Mouse (Mus musculus): ENCODE data around the gene Myo18a. TPM values are rescaled to one million over a fixed set of nuclear protein-coding genes. Genes with fewer than 3 reads are reported as not detected.

The Myo18a gene
- polyA plus RNA-seq, 1 experiment: 17.4 TPM

DNA sequence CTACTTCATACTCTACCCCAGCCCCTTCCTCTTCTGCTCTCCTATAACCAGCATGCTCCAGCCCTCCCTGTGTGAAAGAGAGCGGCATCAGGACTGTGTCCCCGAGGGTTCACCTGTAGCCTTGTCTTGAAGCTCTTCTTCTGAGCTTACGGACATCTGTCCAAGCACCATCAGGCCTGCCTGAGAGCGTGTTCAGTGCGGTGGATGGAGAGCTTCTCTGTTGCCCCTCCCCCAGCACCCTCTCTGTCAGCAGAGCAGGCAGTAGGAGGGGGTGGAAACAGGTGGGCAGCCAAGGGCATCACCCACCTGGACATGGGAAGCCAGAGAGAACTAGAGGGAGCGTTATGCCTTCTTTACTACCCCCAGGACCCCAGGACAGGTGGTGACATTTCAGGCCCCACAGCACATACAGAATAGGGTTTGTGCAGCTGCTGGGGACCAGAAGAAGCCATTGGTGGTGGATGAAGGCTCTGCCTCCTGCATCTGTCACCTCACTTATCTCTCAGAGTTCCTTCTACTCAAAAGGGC lies 88.5 kb downstream of the Myo18a start:
- Histone ChIP-seq H3K27ac (replicated peaks; ENCODE audit: low read depth, low read length) (no peak overlapping the region), H3K4me1 (ENCODE audit: control insufficient read depth, insufficient read depth, insufficient read length, low read length) (no peaks in the 10 kb centered on the region), H3K4me3 (ENCODE audit: insufficient read depth, low read depth, low read length) (no peak overlapping the region)

DNA sequence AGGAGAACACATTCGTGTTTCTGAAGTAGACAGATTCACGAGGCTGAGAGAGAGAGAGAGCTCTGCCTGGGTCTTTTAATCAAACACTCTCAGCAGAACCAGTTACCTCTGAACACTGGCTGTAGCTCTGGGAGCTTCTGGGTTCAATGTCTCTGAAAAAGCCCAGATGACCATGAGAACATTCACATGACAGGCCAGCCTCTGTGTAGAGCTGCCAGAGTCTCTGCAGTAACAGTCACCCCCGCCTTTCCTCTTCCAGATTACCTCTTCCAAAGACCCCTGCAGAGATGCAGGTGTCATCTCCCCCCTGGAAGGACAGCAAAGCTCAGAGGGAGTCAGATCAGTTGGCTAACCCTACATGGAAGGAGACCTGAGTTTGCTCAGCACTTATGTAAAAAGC lies 89.1 kb downstream of the Myo18a start:
- Histone ChIP-seq H3K4me3 (ENCODE audit: insufficient read depth, low read depth, low read length) (no peak overlapping the region), H3K4me1 (ENCODE audit: control insufficient read depth, insufficient read depth, insufficient read length, low read length) (no peaks in the 10 kb centered on the region)

DNA sequence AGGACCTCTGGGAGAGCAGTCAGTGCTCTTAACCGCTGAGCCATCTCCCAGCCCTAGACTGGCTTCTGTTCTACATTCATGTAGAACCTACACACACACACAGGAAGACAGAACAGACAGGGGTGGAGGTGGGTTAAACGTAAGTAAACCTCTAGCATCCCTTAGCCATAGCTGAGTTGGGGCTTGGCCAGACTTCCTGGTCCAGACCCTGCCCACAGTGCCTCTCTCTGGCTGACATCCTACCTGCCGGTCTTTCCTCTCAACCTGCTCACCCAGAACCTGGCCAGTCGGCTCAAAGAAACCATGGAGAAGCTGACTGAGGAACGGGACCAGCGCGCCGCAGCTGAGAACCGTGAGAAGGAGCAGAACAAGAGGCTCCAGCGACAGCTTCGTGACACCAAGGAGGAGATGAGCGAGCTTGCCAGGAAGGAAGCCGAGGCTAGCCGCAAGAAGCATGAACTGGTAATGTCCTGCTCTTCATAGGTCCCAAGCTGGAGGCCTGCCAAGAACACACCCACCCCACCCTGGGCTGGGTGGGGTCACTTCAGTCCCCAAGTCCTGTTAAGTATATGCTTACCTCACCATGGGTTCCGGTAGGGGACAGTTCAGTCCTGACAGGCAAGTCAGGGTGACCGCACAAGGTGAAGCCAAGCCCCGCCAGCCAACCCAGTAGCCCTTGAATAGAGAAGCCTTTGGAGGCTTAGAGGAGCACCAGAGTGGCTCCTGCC lies 90.1 kb downstream of the Myo18a start:
- H3K27ac ChIP-seq (replicated peaks; ENCODE audit: low read depth, low read length): no peak overlapping the region
- H3K4me1 ChIP-seq (ENCODE audit: control insufficient read depth, insufficient read depth, insufficient read length, low read length): no peaks in the 10 kb centered on the region
- no peak overlapping the region for H3K4me3 ChIP-seq (ENCODE audit: insufficient read depth, low read depth, low read length)

More for the DNA sequence above, 89.1 kb downstream of the Myo18a start:
- H3K27ac ChIP-seq (replicated peaks; ENCODE audit: low read depth, low read length): no peak overlapping the region

DNA sequence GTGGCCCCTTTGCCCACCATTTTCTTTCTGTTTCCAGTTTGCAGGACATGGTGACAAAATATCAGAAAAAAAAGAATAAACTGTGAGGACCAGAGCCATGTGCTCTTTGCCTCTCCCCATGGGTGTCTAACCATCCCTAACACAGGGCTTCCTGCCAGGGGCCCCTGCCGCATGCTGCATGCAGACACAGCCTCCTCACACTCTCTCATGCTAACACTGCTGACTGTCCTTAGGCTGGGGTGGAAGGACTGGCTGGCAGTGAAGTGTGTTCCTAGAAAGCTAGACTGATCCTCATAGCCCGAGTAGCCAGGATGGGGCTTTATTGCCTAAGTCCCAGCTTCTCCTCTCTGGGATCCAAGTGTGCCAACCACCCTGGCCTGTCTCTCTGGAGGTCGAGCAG lies 91.6 kb downstream of the Myo18a start:
- Histone ChIP-seq H3K27ac (replicated peaks; ENCODE audit: low read depth, low read length) (no peak overlapping the region), H3K4me1 (ENCODE audit: control insufficient read depth, insufficient read depth, insufficient read length, low read length) (no peaks in the 10 kb centered on the region), H3K4me3 (ENCODE audit: insufficient read depth, low read depth, low read length) (no peak overlapping the region)

DNA sequence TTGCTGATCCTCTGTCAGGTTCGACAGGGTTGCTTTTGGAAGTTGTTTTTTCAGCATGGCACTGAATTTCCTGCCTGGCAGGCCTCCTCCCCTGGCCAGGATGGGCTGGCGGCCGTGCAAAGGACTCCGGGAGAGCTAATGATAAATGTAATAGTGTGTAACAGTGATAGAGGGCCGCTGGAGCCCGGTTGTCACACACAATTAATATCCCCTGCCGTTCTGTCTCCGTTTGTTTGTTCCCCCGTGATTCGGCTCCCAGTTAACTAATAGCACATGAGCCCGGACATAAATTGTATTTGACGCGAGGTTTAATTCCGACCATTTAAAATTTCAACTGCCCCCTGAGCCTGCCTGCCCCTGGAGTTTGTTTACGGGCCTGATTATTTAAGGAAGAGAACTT lies 92.3 kb downstream of the Myo18a start:
- Histone ChIP-seq H3K4me1 (ENCODE audit: control insufficient read depth, insufficient read depth, insufficient read length, low read length) (no peaks in the 10 kb centered on the region), H3K27ac (replicated peaks; ENCODE audit: low read depth, low read length) (no peak overlapping the region), H3K4me3 (ENCODE audit: insufficient read depth, low read depth, low read length) (no peak overlapping the region)

DNA sequence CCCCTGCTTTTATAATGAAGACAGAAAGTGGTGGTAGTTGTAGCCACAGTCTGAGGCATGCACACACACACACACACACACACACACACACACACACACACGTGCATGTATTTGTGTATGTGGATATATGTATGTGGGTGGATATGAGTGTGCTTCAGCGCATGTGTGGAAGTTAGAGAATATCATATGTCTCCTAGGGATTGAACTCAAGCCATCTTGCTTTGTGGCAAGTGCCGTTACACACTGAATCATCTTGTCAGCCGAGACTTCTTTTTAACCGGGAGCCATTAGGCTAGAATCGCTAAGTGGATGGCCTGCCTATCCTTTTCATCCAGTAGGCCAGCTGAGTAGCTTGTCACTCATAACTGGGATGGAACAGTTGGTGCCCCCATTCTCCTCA lies 94.0 kb downstream of the Myo18a start:
- no peak overlapping the region for H3K27ac ChIP-seq (replicated peaks; ENCODE audit: low read depth, low read length)
- H3K4me1 ChIP-seq (ENCODE audit: control insufficient read depth, insufficient read depth, insufficient read length, low read length): no peaks in the 10 kb centered on the region
- no peak overlapping the region for H3K4me3 ChIP-seq (ENCODE audit: insufficient read depth, low read depth, low read length)

DNA sequence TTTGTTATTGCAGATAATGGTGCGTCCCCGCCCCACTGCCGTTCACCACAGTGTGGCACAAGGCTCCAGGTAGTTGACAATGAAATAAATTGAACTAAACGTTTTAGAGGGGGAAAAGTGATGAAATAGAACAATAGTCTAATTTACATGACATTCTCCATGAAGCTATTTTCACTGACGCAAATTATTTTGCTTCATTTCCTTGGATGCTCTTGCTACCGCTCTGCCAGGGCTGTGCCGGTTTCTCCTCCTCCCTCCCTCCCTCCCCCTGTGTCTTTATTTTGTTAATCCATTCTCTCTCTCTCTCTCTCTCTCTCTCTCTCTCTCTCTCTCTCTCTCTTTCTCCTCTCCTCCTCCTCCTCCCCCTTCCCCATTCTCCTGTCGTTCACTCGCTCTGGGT lies 95.5 kb downstream of the Myo18a start:
- Histone ChIP-seq H3K27ac (replicated peaks; ENCODE audit: low read depth, low read length) (no peak overlapping the region), H3K4me1 (ENCODE audit: control insufficient read depth, insufficient read depth, insufficient read length, low read length) (no peaks in the 10 kb centered on the region), H3K4me3 (ENCODE audit: insufficient read depth, low read depth, low read length) (no peak overlapping the region)

DNA sequence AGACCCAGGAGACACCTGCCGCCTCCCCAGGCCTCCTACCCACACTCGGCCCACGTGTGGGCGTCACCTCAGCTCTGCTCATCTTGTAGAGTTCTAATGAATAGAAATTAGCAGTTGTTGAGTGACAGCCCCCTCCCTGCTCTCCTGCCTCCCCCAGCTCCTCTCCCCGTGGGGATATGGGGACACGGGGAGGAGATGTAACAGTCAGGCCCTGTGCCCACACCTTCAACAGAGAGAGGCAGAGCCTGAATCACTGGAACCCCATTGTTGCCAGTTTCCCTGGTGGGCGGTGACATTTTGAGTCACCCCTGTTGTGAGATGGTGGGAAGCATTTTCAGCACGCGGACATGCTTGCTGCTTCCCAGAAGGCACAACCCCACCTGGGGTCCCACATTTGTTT lies 97.9 kb downstream of the Myo18a start:
- no peak overlapping the region for H3K27ac ChIP-seq (replicated peaks; ENCODE audit: low read depth, low read length)
- no peaks in the 10 kb centered on the region for H3K4me1 ChIP-seq (ENCODE audit: control insufficient read depth, insufficient read depth, insufficient read length, low read length)
- no peak overlapping the region for H3K4me3 ChIP-seq (ENCODE audit: insufficient read depth, low read depth, low read length)

DNA sequence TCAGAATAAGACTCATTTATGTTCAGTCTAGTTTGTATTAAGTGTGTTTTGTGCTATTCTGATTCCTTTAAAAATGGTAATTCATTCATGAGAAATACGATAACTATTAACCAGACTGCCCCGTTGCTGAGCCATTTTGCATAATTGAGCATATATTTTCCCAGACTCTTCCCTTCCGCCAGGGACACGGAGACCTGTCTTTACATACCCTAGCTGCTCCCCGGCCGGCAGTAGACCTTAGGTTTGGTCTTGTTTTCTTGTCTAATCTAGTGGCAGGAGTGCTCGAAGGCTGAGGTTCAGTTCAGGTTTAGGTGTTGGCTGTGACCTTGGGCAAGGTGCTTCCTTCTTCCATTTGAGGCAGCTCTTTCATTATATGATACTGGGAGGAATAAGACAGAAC lies 99.8 kb downstream of the Myo18a start:
- Histone ChIP-seq H3K27ac (replicated peaks; ENCODE audit: low read depth, low read length) (no peak overlapping the region), H3K4me1 (ENCODE audit: control insufficient read depth, insufficient read depth, insufficient read length, low read length) (no peaks in the 10 kb centered on the region), H3K4me3 (ENCODE audit: insufficient read depth, low read depth, low read length) (no peak overlapping the region)

DNA sequence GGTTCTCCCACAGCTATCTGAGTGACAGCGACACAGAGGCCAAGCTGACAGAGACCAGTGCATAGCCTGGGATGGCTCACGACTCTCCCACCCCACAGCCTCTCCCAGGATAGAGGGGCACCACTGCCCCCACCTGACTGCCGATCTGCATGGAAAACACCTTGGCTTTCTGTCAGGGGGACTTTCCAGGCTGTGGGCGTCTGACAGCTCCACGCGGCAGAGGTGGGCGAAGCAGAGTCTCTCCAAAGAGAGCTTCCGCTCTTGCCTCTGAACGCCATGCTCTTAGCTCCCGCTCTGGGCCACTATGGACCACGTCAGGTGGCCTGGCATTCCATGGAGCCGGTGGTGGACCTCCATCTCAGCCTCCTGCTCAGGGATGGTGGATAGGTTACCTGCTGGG lies 101.7 kb downstream of the Myo18a start:
- H3K27ac ChIP-seq (replicated peaks; ENCODE audit: low read depth, low read length): no peak overlapping the region
- no peaks in the 10 kb centered on the region for H3K4me1 ChIP-seq (ENCODE audit: control insufficient read depth, insufficient read depth, insufficient read length, low read length)
- no peak overlapping the region for H3K4me3 ChIP-seq (ENCODE audit: insufficient read depth, low read depth, low read length)

DNA sequence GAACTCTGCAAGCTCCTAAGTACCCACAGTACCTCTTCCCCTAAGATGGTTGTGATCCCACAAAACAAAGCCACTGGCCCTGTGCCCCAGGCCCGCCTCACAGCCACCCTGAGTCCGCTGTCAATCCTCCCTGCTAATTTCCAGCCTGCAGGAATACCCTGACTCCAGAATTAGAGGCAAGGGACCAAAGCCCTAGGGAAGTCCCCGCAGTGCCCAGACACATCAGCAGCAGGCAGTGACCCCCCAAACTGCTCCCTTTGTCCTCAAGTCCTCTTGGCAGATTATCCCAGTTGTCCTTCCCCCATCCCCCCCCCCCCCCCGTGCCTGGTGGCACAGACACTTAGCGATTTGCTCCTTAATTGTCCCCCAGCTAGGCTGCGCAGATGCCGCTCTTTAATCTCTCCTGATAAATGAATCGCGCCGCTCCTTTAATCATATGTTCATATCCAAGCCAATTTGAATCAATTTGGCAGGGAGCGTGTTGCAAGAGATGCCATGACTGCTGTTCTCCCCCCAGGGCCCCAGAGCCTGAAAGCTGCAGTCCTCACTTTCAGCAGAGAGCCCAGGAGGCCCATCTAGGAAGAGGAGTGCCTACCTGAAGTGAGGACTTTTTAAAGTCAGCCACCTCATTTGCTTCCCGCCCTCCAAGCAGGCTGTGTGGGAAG lies 104.5 kb downstream of the Myo18a start:
- no peaks in the 10 kb centered on the region for H3K4me1 ChIP-seq (ENCODE audit: control insufficient read depth, insufficient read depth, insufficient read length, low read length)

DNA sequence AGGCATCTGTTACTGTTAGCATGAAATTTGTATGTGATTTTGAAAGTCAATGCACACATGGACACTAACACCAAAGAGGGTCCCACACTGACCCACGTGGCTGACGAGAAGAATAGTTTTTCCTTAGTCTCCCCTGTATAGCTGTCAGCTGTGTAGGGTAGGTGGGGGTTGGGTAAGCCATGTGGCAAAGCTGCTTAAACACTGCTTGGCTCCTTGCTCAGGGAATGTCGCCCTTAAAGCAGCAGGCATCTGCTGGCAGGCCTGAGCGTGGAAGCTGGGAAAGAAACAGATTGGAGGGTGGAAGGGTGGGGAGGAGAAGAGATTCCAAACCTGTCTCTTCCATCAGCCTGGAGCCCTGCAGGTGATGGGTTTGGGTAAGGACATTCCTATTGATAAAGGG lies 108.4 kb downstream of the Myo18a start:
- H3K4me3 ChIP-seq (ENCODE audit: insufficient read depth, low read depth, low read length): no peak overlapping the region
- H3K27ac ChIP-seq (replicated peaks; ENCODE audit: low read depth, low read length): no peak overlapping the region
- no peaks in the 10 kb centered on the region for H3K4me1 ChIP-seq (ENCODE audit: control insufficient read depth, insufficient read depth, insufficient read length, low read length)

More for the DNA sequence above, 104.5 kb downstream of the Myo18a start:
- no peak overlapping the region for H3K27ac ChIP-seq (replicated peaks; ENCODE audit: low read depth, low read length)
- H3K4me3 ChIP-seq (ENCODE audit: insufficient read depth, low read depth, low read length): no peak overlapping the region

DNA sequence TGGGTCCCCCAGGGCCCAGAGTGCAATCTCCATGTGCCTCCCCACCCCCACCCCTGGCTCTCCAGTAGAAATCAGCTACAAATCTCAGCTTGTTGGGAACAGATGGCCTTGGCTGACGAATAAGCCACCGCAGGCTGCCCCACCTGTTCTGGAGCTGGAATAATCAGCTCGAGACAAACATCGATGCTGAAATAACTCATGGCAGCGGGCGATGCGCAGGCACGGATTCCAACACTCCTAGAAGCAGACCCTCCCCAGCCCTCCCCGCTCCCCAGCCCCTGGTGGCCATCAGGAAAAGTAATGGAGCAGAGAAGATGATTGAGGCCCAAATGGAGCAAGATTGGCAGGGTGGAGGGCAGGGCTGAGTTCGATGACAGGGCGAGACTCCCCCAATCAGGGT lies 109.2 kb downstream of the Myo18a start:
- no peak overlapping the region for H3K27ac ChIP-seq (replicated peaks; ENCODE audit: low read depth, low read length)
- no peaks in the 10 kb centered on the region for H3K4me1 ChIP-seq (ENCODE audit: control insufficient read depth, insufficient read depth, insufficient read length, low read length)
- H3K4me3 ChIP-seq (ENCODE audit: insufficient read depth, low read depth, low read length): no peak overlapping the region

DNA sequence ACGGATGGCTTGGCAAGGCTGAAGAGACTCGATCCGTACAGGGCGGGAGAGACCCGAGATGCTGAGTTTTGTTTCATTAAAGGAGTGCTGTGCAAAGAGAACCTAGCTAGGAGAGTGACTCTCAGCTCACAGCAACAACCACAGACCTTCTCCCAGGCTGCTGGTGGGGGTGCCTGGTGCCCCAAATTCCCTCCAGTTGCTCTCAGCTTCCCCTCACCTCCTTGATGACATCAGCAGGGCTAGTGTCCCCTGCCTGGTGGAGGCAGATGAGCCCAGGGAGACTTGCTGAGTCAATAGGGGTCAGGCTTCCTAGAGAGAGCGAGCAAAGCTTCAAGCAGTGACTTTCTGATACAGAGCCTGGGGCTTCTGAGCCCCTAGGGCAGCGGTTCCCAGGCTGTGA lies 109.6 kb downstream of the Myo18a start:
- Histone ChIP-seq H3K4me1 (ENCODE audit: control insufficient read depth, insufficient read depth, insufficient read length, low read length) (no peaks in the 10 kb centered on the region), H3K27ac (replicated peaks; ENCODE audit: low read depth, low read length) (no peak overlapping the region), H3K4me3 (ENCODE audit: insufficient read depth, low read depth, low read length) (no peak overlapping the region)

DNA sequence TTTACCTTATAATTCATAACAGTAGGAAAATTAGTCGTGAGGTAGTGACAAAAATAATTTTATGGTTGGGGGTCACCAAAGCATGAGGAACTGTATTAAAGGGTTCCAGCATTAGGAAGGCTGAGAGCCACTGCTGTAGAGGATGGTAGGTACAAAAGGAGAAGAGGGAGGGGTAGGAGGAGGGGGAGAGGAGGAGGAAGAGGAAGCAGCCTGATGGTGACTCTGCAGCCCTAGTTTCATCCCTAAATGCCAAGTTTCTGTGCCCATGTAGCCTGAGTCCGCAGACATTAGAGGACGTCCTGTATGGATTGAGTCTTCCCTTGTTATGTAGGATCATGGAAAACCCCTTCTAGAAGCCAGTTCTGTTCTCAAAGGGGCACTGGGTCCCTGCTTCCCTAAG lies 110.1 kb downstream of the Myo18a start:
- H3K27ac ChIP-seq (replicated peaks; ENCODE audit: low read depth, low read length): no peak overlapping the region
- no peaks in the 10 kb centered on the region for H3K4me1 ChIP-seq (ENCODE audit: control insufficient read depth, insufficient read depth, insufficient read length, low read length)
- H3K4me3 ChIP-seq (ENCODE audit: insufficient read depth, low read depth, low read length): no peak overlapping the region

DNA sequence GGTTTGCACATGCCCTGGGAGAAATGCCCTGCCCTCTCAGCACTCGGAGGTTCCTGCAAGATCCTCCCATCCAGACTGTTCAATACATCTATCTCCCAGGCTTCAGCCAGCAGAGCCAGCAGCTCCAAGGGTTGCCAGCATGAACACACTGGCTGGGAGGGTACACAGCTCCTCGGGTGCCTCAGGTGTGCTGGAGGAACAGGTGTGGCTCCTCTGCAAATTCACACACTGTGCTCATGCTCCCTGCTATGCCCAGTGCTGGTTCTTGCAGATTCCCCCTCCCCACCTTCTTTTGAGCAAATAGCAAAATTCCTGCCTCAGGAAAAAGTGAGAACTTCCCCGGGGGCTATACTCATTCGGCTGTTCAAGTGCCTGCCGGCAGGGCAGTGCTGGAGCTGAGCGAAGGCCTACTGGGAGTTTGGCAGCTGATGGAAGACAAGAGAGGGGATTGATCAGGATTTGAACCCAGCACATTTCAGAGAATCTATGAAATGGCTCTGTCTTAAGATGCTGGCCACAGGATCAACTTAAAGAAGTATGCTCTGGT lies 111.7 kb downstream of the Myo18a start:
- Histone ChIP-seq H3K27ac (replicated peaks; ENCODE audit: low read depth, low read length) (no peak overlapping the region), H3K4me3 (ENCODE audit: insufficient read depth, low read depth, low read length) (no peak overlapping the region), H3K4me1 (ENCODE audit: control insufficient read depth, insufficient read depth, insufficient read length, low read length) (no peaks in the 10 kb centered on the region)
